Mouse (Mus musculus) testis, postnatal 14 days (tissue): ENCODE data around the gene Tmem56.
A peak's percentile ranks its signal among the peaks of the same experiment; 100 is the strongest.

ENCODE experiments used
- DNase-seq: peaks from one replicate; pipeline ENCODE4 v3.0.0; 2021; ENCODE audit warnings: low spot score

Gene Tmem56

DNA sequence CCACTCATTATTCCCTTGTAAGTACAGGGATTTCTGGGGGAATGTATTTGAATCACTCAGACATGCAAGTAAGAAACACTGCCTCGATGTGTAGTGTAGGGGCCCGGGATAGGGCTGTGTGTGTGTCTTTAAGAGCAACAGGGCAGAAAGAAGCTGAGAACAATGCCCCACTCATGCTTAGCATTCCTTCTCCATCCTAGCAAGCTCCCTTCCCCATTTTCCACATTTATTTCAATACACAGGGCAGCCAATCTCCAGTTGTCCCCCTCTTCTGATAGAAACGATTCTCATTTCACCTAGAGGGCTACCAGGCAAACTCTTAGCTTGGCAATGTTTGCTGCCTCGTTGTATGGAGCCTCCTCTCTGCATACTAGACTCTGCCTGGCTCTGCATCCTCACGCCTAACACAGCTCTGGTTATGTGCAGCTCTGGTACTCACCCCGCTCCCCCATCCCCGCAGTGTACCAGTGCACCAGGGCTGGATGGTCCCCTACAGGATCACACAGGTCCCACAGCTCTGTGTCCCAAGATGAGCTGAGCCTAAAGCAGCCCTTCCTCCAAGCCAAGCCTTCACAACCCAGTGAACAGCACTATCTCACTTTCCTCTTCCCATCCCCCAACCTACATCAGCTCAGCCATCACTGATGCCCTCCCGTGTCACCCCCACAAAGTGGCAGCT lies 42.4 kb downstream of the Tmem56 start:
- DNase-seq: no peak

DNA sequence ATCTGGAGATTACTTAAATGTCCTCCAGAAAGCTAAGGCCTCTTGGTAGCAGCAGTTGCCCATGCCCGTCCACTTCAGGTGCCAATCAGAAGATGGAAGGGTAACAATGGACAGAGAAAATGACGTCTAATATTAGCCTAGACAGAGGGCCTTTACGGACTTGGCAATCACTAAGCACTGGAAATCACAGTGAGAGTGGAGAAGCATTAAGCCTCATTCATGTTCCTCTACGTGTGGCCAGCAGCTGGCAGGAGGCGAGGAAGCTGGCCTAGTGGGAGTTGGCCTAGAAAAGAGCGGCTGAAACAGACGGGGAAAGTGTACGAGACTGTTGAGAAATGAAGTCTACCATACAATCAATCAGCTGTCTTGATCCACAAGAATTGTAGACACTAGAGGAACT lies 43.8 kb downstream of the Tmem56 start:
- DNase-seq: no peak

- DNase-seq: no peak
These were observed 58.1 kb downstream of the Tmem56 start for GRCm38 (mm10) chr3:121224763-121225162.

DNA sequence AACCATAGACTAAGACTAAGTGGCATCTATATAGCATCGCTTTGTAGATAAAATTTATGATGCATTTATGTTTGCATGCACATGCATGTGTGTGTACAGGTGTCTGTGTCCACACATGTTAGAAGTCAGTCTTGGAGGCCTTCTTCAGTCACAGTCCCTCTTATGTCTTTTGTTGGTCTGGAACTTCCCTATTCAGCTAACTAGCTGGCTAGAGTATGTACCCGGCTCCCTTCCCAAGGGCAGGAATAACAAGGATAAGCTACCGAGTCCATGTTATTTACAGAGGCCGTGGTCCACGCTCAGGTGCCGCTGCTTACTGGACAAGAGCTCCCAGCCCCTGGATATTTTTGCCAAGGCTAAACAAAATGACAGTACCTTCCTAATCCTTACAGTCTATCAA lies 58.7 kb downstream of the Tmem56 start:
- no peak for DNase-seq

DNA sequence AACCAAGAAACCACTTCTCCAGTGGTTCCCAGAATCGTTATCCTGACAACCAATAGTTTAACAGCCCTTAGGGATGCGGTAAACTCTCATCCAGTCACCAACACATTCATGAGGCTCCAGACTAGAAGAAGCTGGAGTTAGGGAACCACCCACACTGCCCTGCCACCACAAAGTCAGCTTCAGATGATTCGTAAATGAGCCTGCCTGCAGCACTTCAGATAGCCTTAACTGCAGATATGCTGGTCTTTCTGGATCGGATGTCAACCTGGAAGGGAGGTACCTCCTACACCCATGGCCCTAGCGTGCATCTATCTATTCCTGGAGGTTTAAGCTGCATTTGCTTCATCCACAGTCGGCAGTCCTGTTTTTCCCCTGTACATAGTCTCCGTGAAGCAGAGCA lies 60.9 kb downstream of the Tmem56 start:
- DNase-seq: no peak

GRCm38 (mm10) chr3:121217011-121217410 lies 65.9 kb downstream of the Tmem56 start:
- no peak for DNase-seq

DNA sequence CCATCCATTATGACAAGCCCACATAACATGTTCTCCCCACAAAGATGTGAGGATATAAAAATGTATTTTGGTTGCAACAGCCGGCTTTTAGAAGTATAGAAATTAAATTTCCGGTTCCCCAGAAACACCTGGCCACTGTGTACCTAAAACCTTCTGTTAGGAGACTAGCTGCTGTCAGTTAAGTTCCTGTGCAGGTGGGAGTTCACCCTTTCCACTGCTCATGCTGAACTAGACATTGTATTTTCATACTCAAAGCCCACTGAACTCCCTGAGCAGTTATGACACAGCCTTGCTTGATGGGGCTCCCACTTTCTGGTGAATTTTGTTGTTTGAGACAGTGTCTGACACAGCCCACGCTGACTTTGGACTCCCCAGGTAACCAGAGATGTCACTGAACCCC lies 69.4 kb downstream of the Tmem56 start:
- DNase-seq: no peak

DNA sequence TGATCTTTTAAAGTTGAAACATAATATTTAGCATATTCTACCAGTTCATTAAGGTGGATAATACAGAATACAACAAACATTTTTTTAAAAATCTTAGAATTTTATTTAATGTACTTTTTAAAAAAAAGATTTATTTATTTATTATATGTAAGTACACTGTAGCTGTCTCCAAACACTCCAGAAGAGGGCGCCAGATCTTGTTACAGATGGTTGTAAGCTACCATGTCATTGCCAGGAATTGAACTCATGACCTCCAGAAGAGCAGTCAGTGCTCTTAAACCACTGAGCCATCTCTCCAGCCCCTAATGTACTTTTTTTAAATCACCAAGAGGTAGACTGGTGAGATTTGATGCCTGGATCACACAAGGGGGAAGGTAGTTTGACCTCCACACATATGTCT lies 70.7 kb downstream of the Tmem56 start:
- DNase-seq: no peak

GRCm38 (mm10) chr3:121208994-121209393 lies 73.9 kb downstream of the Tmem56 start:
- DNase-seq: no peak

GRCm38 (mm10) chr3:121206202-121206882 lies 76.6 kb downstream of the Tmem56 start:
- DNase-seq: no peak

DNA sequence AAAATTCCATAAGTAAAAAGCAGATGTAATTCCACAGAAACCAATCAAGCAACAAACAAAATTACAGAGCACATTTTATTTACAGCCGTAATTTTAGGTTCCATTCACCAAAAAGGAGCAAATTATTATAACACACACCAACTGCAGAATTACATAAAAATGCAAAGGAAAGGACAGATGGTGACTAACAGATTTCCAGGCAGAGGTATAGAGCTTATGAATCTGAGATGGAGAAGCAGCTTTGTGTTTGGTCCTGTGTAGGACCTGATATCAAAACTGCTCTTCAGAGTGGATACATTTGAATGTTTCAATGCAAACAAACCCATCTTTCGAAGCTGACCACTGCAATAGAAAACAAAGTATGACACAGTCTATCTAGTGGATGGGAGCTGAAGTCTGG lies 80.3 kb downstream of the Tmem56 start:
- DNase-seq: no peak

DNA sequence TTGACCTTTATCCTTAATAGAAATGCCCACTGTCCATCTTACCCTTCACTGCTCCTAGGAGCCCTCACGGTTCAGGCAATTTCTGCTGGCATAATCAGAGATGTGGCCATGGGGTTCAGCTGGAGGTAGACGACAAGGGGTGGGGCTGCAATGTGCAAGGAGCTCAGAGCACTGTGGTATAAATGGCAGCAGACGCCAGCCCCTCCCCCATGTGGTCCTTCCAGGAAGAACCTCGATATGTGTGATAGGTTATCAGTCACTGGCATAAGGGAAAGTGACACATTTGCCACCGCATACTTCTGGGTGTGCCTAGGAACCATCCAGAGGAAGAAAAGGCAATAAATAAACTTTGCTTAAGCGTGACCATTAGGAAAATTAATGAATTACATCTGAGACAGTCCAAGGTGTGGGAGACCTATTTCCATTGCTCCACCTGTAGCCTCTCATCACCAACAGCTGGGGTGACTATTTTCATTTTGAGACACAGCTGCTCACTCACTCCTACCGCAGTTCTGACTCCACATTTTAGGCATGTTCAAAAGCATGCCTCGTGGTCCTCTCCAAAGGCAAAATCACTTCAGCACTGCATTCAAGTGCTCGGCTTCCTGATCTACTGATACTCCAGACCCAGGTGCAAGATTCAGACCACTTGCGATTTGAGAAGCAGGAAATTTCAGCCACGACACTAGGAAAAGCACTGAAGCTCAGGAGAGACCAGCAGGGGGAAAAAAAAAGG lies 81.7 kb downstream of the Tmem56 start:
- DNase-seq: no peak

DNA sequence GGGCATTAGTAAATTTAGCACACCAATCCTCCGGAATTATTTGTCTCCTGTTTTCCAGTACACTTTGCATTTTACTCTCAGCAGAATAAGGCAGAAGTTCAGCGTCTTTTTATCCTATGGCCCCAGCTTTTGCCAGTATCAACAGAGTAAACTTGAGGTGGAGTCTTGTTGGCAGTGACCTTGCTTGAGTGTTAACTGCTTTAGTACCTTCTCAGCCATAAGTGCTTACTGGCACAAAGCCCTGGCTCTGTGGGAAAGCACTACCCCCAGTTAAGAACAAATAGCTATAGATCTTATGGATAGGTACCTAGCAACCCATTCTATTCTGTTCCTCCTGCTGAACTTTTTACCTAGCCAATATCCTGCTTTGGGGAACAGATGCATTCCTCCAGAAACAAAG lies 93.7 kb downstream of the Tmem56 start:
- DNase-seq: no peak

- no peak for DNase-seq
These were observed 95.4 kb downstream of the Tmem56 start for GRCm38 (mm10) chr3:121187510-121187909.

DNA sequence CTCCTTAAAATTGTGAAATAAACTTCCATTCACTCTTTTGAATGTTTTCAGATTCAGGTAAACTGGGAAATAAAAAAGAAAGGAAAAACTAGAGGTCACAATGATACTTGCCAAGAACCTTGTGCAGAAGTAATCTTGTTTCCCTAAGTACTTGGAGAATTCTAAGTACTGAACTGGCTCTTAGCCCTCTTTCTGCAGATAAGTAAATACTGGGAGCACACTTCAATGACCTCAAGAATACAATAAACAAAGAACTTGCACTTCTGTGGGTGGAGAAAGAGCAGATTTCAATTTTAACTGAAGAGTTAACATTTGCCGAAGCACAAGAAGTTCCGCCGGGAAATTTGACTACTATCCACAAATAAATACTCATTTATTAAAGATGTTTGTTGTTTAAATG lies 96.0 kb downstream of the Tmem56 start:
- DNase-seq: no peak

- no peak for DNase-seq
These were observed 97.7 kb downstream of the Tmem56 start for GRCm38 (mm10) chr3:121185197-121185596.

DNA sequence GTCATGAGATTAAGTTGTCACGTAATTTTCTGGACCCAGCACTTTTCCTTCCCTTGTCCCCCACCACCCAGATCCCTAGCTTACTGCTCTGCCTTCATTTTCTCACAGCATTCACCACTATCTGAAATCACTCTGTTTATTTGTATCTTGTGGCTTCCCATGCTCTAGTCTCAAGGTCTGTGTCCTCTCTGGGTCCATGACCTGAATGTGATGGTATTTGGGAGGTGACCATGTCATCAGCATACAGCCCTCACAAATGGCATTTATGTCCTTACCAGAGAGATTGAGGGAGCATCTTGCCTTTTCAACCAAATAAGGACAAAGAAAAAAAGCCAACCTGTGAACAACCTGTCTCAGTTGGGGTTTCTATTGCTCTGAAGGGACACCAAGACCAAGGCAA lies 106.9 kb downstream of the Tmem56 start:
- DNase-seq: no peak

- DNase-seq: peak; percentile 11
These were observed 108.5 kb downstream of the Tmem56 start for GRCm38 (mm10) chr3:121174248-121174945.

DNA sequence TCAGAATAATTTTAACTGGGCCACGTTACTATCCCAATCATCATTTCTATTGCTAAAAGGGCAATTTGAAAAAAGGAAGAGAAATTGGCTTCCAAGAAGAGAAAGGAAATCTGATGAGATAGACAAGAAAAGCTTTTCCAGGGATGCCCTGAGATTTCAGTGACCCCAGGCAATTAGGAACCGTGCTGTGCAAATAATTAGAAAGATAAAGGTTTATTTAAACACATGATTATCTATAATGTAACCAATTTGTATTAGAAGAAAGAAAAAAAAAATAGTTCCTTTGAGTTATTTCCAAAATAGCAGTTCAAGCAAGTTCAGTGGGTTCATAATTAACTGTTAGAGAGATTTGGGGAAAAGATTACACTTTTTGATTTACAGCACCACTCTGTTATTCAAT lies 110.2 kb downstream of the Tmem56 start:
- no peak for DNase-seq

GRCm38 (mm10) chr3:121171872-121172265 lies 111.0 kb downstream of the Tmem56 start:
- no peak for DNase-seq

DNA sequence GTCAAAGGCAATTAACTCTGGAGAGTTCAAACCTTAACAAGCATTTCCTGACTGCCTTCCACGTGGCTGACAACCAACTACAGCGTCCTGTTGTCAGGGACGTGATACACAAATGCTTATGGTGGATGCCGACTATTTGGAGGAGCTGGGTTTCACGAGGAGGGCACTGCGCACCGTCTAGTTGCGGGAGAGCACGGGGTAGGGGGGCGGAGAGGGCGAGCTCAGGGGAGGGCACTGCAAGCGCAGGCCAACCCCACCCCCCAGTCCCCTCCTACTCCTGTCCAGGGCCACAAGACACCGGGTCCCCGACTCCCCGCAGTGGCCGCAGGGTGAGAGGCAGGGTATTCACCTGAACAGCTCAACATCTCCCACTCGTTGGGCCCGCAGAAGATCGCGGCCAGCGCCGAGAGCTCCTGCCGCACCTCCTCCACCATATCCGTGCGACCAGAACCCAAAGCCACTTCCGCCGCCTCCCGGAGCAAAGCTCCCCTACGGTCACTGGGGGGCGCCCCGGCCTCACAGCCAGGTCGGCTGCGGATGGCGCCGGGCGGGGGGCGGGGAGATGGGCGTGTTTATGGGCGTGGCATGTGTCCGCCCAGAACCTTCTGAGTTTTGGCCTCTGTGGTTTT lies 111.5 kb downstream of the Tmem56 start, which contains the start of gene Rwdd3:
Gene Rwdd3 (minus strand): TSS at position 453 of the 629 bp plus-strand sequence.
- DNase-seq: peak; percentile 89

- DNase-seq: no peak
These were observed 112.3 kb downstream of the Tmem56 start for GRCm38 (mm10) chr3:121170631-121171030.
